Mouse (Mus musculus): ENCODE data around the gene Fam20c. TPM values are rescaled to one million over a fixed set of nuclear protein-coding genes. Genes with fewer than 3 reads are reported as not detected.

The Fam20c gene
- total and polyA plus RNA-seq, 2 experiments from 2014 or later = 4.4 to 9.1 TPM

GRCm38 (mm10) chr5:138762361-138762760 is 8.0 kb downstream of the Fam20c start:
- no peak overlapping the region for H3K9ac ChIP-seq (replicated peaks; ENCODE audit: low read depth, low read length)
- no peak overlapping the region for H3K4me3 ChIP-seq (ENCODE audit: low read depth, low read length)
- no peak overlapping the region for H3K4me2 ChIP-seq (ENCODE audit: low read depth, low read length)
- H3K27ac ChIP-seq (ENCODE audit: low read depth) = no peak overlapping the region
- ATAC-seq (ENCODE audit: insufficient read depth, low read depth) (no peak; the same call in 1 of the 2 replicates), DNase-seq (ENCODE audit: low spot score) (no peak)
- 0 out of 2 replicates have a peak, but pooled peaks cover 2% of the 10 kb centered on the region for H3K4me1 ChIP-seq (ENCODE audit: control insufficient read depth, insufficient read depth)
- H3K9me3 ChIP-seq (replicated peaks; ENCODE audit: control insufficient read depth, low read length) = no peaks in the 10 kb centered on the region
- 0 out of 2 replicates have a peak, but pooled peaks cover 12% of the 10 kb centered on the region for H3K36me3 ChIP-seq (replicated peaks; ENCODE audit: control insufficient read depth, insufficient read depth, low read length)
- TF ChIP-seq EP300 (IDR thresholded peaks at IDR 0.05; ENCODE audit: low read depth) = no peak
- no peak for TF ChIP-seq CTCF (IDR thresholded peaks at IDR 0.05; ENCODE audit: low read depth)
- no peaks in the 10 kb centered on the region for H3K27me3 ChIP-seq (ENCODE audit: control insufficient read depth, insufficient read depth, low read length)
- 62% methylated on average over 4 of the region's 4 CpGs for WGBS

DNA sequence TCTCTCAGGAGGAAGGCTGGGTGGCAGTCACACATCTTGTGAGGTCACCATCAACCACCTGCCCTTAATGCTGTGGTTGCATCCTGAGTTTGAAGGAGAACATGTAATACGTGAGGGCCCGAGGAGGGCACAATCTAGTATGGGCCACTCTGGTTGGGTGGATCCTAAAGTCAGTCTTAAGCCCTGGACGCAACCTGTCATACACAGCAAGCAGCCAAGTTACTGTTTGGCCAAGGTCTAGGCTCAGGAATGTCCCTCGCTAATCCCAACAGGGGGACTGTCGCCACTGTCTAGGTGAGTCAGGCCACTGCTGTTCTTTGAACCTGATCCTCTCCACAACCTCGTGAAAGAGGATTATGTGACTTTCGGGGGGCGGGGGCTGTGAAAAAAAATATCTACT is 10.3 kb downstream of the Fam20c start:
- no peak for TF ChIP-seq EP300 (IDR thresholded peaks at IDR 0.05; ENCODE audit: low read depth)
- no peak for TF ChIP-seq CTCF (IDR thresholded peaks at IDR 0.05; ENCODE audit: low read depth)
- Histone ChIP-seq H3K36me3 (replicated peaks; ENCODE audit: control insufficient read depth, insufficient read depth, low read length) (peaks cover 11% of the 10 kb centered on the region; the same call in 1 of the 2 replicates), H3K4me3 (ENCODE audit: low read depth, low read length) (no peak overlapping the region), H3K27ac (ENCODE audit: low read depth) (no peak overlapping the region), H3K9ac (replicated peaks; ENCODE audit: low read depth, low read length) (no peak overlapping the region), H3K4me1 (ENCODE audit: control insufficient read depth, insufficient read depth) (0 out of 2 replicates have a peak, but pooled peaks cover 2% of the 10 kb centered on the region), H3K9me3 (replicated peaks; ENCODE audit: control insufficient read depth, low read length) (no peaks in the 10 kb centered on the region), H3K27me3 (ENCODE audit: control insufficient read depth, insufficient read depth, low read length) (no peaks in the 10 kb centered on the region), H3K4me2 (ENCODE audit: low read depth, low read length) (no peak overlapping the region)
- DNase-seq (ENCODE audit: low spot score) (no peak), ATAC-seq (ENCODE audit: insufficient read depth, low read depth) (no peak)
- WGBS = 81% methylated on average over 8 of the region's 8 CpGs

DNA sequence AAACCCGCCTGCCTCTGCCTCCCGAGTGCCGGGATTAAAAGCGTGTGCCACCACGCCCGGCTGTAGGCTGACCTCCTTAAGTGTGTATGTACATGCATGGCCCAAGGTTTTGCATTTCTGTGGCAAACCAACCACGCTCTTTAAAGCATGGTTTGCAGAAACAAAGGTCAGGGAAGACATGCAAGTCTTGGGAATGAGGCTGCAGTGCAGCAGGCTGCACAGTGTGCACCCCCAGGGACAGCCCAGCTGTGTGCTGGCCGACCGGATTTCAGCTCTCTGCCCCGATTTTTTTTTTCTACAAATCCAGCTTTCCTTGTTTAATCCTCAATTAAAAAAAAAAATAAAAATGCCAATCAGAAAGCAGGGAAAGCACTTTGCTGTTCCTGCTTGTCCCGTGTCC is 13.3 kb downstream of the Fam20c start:
- 83% methylated on average over 11 of the region's 11 CpGs for WGBS
- Histone ChIP-seq H3K9me3 (replicated peaks; ENCODE audit: control insufficient read depth, low read length) (no peaks in the 10 kb centered on the region), H3K9ac (replicated peaks; ENCODE audit: low read depth, low read length) (no peak overlapping the region), H3K4me3 (ENCODE audit: low read depth, low read length) (no peak overlapping the region), H3K36me3 (replicated peaks; ENCODE audit: control insufficient read depth, insufficient read depth, low read length) (peaks cover 7% of the 10 kb centered on the region; the same call in 1 of the 2 replicates), H3K27me3 (ENCODE audit: control insufficient read depth, insufficient read depth, low read length) (no peaks in the 10 kb centered on the region), H3K27ac (ENCODE audit: low read depth) (no peak overlapping the region), H3K4me1 (ENCODE audit: control insufficient read depth, insufficient read depth) (no peaks in the 10 kb centered on the region), H3K4me2 (ENCODE audit: low read depth, low read length) (no peak overlapping the region)
- no peak for DNase-seq (ENCODE audit: low spot score)
- ATAC-seq (ENCODE audit: insufficient read depth, low read depth) = no peak
- TF ChIP-seq CTCF (IDR thresholded peaks at IDR 0.05; ENCODE audit: low read depth) (no peak), EP300 (IDR thresholded peaks at IDR 0.05; ENCODE audit: low read depth) (no peak)

- no peak for DNase-seq (ENCODE audit: low spot score)
- Histone ChIP-seq H3K36me3 (replicated peaks; ENCODE audit: control insufficient read depth, insufficient read depth, low read length) (peaks cover 7% of the 10 kb centered on the region; the same call in 1 of the 2 replicates), H3K9me3 (replicated peaks; ENCODE audit: control insufficient read depth, low read length) (no peaks in the 10 kb centered on the region), H3K27ac (ENCODE audit: low read depth) (no peak overlapping the region), H3K27me3 (ENCODE audit: control insufficient read depth, insufficient read depth, low read length) (no peaks in the 10 kb centered on the region), H3K4me1 (ENCODE audit: control insufficient read depth, insufficient read depth) (no peaks in the 10 kb centered on the region), H3K4me2 (ENCODE audit: low read depth, low read length) (no peak overlapping the region), H3K4me3 (ENCODE audit: low read depth, low read length) (no peak overlapping the region), H3K9ac (replicated peaks; ENCODE audit: low read depth, low read length) (no peak overlapping the region)
- no peak for TF ChIP-seq EP300 (IDR thresholded peaks at IDR 0.05; ENCODE audit: low read depth)
- no peak for TF ChIP-seq CTCF (IDR thresholded peaks at IDR 0.05; ENCODE audit: low read depth)
- ATAC-seq (ENCODE audit: insufficient read depth, low read depth) = no peak
- 52% methylated on average over 2 of the region's 2 CpGs for WGBS
Measured at GRCm38 (mm10) chr5:138768704-138769103, 14.4 kb downstream of the Fam20c start.

DNA sequence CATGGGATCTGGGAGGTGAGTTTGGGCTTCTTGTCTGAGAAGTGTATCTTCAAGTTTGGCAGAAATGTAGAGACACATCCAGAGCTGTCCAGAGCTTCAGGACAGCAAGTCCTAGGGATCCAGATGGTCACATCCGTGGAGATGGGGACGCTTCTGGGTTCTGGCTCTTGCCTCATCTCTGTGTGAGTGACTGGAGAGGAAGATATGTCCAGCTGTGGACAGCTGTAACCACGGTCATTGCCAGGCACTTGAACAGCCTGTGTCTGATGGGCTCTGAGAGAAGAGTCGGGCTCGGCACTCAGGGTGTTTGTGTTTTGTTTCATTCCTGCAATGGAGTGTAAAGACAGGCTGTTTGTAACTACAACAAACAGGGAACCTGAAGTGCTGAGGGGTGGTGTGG is 14.8 kb downstream of the Fam20c start:
- TF ChIP-seq EP300 (IDR thresholded peaks at IDR 0.05; ENCODE audit: low read depth) (no peak), CTCF (IDR thresholded peaks at IDR 0.05; ENCODE audit: low read depth) (no peak)
- Histone ChIP-seq H3K36me3 (replicated peaks; ENCODE audit: control insufficient read depth, insufficient read depth, low read length) (peaks cover 7% of the 10 kb centered on the region; the same call in 1 of the 2 replicates), H3K27ac (ENCODE audit: low read depth) (no peak overlapping the region), H3K9me3 (replicated peaks; ENCODE audit: control insufficient read depth, low read length) (no peaks in the 10 kb centered on the region), H3K4me3 (ENCODE audit: low read depth, low read length) (no peak overlapping the region), H3K9ac (replicated peaks; ENCODE audit: low read depth, low read length) (no peak overlapping the region), H3K27me3 (ENCODE audit: control insufficient read depth, insufficient read depth, low read length) (no peaks in the 10 kb centered on the region), H3K4me1 (ENCODE audit: control insufficient read depth, insufficient read depth) (no peaks in the 10 kb centered on the region), H3K4me2 (ENCODE audit: low read depth, low read length) (no peak overlapping the region)
- DNase-seq (ENCODE audit: low spot score) (no peak), ATAC-seq (ENCODE audit: insufficient read depth, low read depth) (peak; percentile 59)
- WGBS = 74% methylated on average over 5 of the region's 5 CpGs

GRCm38 (mm10) chr5:138775096-138775495 is 20.8 kb downstream of the Fam20c start:
- no peak for TF ChIP-seq EP300 (IDR thresholded peaks at IDR 0.05; ENCODE audit: low read depth)
- no peak for TF ChIP-seq CTCF (IDR thresholded peaks at IDR 0.05; ENCODE audit: low read depth)

More at GRCm38 (mm10) chr5:138775096-138775495, 20.8 kb downstream of the Fam20c start:
- H3K4me2 ChIP-seq (ENCODE audit: low read depth, low read length) = no peak overlapping the region
- H3K4me1 ChIP-seq (ENCODE audit: control insufficient read depth, insufficient read depth) = peaks cover 4% of the 10 kb centered on the region; the same call in 1 of the 2 replicates
- no peak overlapping the region for H3K4me3 ChIP-seq (ENCODE audit: low read depth, low read length)
- WGBS = 87% methylated on average over 5 of the region's 5 CpGs
- no peaks in the 10 kb centered on the region for H3K36me3 ChIP-seq (replicated peaks; ENCODE audit: control insufficient read depth, insufficient read depth, low read length)
- H3K27me3 ChIP-seq (ENCODE audit: control insufficient read depth, insufficient read depth, low read length) = no peaks in the 10 kb centered on the region
- H3K9ac ChIP-seq (replicated peaks; ENCODE audit: low read depth, low read length) = no peak overlapping the region
- DNase-seq (ENCODE audit: low spot score) = no peak
- H3K27ac ChIP-seq (ENCODE audit: low read depth) = no peak overlapping the region
- H3K9me3 ChIP-seq (replicated peaks; ENCODE audit: control insufficient read depth, low read length) = no peaks in the 10 kb centered on the region
- no peak for ATAC-seq (ENCODE audit: insufficient read depth, low read depth)

All from heart, postnatal 0 days (tissue).